Mouse (Mus musculus) forebrain, embryonic 16.5 days (tissue): ENCODE measurements around the gene Nr2e3. TPM values are rescaled to one million over a fixed set of nuclear protein-coding genes. Genes with fewer than 3 reads are reported as not detected.

ENCODE experiments used
- ATAC-seq: fragments of 200-750 bp; cut with Nextera tagmentation; 2 replicates; pipeline ENCODE4 v1.8.0; 2017; ENCODE audit warnings: mild to moderate bottlenecking, moderate library complexity
- H3K27ac ChIP-seq: fragments of 300-500 bp; sonication (generic); 2 replicates; pipeline ENCODE4 v1.5.1; 2014; ENCODE audit warnings: low read length, control low read depth
- H3K27me3 ChIP-seq: fragments of 300-500 bp; sonication (generic); replicated peaks from 2 replicates; pipeline ENCODE4 v1.6.1; 2014; ENCODE audit warnings: low read length; ENCODE audit not compliant: control insufficient read depth, insufficient read depth
- H3K36me3 ChIP-seq: fragments of 300-500 bp; sonication (generic); 2 replicates; pipeline ENCODE4 v1.6.1; 2014; ENCODE audit not compliant: control insufficient read depth, insufficient read depth
- H3K4me1 ChIP-seq: fragments of 300-500 bp; sonication (generic); replicated peaks from 2 replicates; pipeline ENCODE4 v1.6.1; 2014; ENCODE audit warnings: low read length; ENCODE audit not compliant: control insufficient read depth, insufficient read depth
- H3K4me2 ChIP-seq: fragments of 300-500 bp; sonication (generic); 2 replicates; pipeline ENCODE4 v1.6.1; 2014; ENCODE audit warnings: mild to moderate bottlenecking, low read length, control low read depth
- H3K4me3 ChIP-seq: fragments of 300-500 bp; sonication (generic); replicated peaks from 2 replicates; pipeline ENCODE4 v1.5.1; 2014; ENCODE audit warnings: mild to moderate bottlenecking, low read length, control low read depth
- H3K9ac ChIP-seq: fragments of 300-500 bp; sonication (generic); replicated peaks from 2 replicates; pipeline ENCODE4 v1.6.1; 2014; ENCODE audit warnings: low read depth, low read length, control low read depth
- H3K9me3 ChIP-seq: fragments of 300-500 bp; sonication (generic); 2 replicates; pipeline ENCODE4 v1.6.1; 2016; ENCODE audit warnings: low read length; ENCODE audit not compliant: control insufficient read depth
- WGBS: fragments of 180-500 bp; shearing (Covaris S2); extraction: QIAGEN DNeasy Blood & Tissue Kit; methylation state at CpG from one replicate; pipeline ENCODE4 v1.1.7; 2014; 5-methylcytosine and 5-hydroxymethylcytosine counted together
- polyA plus RNA-seq: library from polyadenylated mRNA; unstranded; fragments of >200 nt; fragmentation: Nextera tagmentation; extraction: Ambion mirVana; gene quantifications from 2 replicates; pipeline ENCODE4 v1.2.1, GENCODE M21; 2015

Nr2e3 gene
- not detected in 2 replicates for polyA plus RNA-seq

DNA sequence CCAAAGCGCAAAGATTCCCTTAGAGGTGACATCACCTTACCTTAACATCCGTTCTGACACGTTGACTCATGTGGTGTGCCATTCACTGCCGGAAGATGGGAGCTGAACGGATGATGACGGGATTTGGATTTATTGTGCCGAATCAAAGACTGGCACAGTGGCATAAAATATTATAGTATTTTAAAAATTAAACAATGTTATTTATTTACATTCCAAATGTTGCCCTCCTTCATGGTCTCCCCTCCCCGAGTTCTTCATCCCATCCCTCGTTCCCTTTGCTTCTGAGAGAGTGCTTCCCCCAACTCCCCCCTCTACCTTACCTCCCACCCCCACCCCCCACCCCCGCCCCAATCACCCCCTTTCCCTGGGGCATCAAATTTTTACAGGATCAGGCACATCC is at the start of gene Nr2e3:
TSS of gene Nr2e3 (minus strand) at position 101 of the 400 bp plus-strand sequence.
- Histone ChIP-seq H3K9ac (no peak within 1 kb of the TSS), H3K4me1 (peaks cover 3% of the 10 kb centered on the region; the same call in 1 of the 2 replicates), H3K4me3 (no peak within 1 kb of the TSS), H3K27ac (no peak within 1 kb of the TSS), H3K9me3 (no peaks in the 10 kb centered on the region), H3K27me3 (no peaks in the 10 kb centered on the region), H3K4me2 (no peak within 1 kb of the TSS), H3K36me3 (no peaks in the 10 kb centered on the region)
- no peak for ATAC-seq
- WGBS = 87% methylated on average over 10 of the region's 10 CpGs

GRCm38 (mm10) chr9:60008936-60009335 is 48.5 kb upstream of the Nr2e3 start:
- H3K4me2 ChIP-seq = no peak overlapping the region
- ATAC-seq = no peak
- 48% methylated on average over 7 of the region's 7 CpGs for WGBS
- H3K4me3 ChIP-seq = no peak overlapping the region
- no peaks in the 10 kb centered on the region for H3K36me3 ChIP-seq
- H3K9me3 ChIP-seq = no peaks in the 10 kb centered on the region
- H3K27me3 ChIP-seq = no peaks in the 10 kb centered on the region
- no peak overlapping the region for H3K27ac ChIP-seq
- no peak overlapping the region for H3K9ac ChIP-seq
- no peaks in the 10 kb centered on the region; the same call in 1 of the 2 replicates for H3K4me1 ChIP-seq

DNA sequence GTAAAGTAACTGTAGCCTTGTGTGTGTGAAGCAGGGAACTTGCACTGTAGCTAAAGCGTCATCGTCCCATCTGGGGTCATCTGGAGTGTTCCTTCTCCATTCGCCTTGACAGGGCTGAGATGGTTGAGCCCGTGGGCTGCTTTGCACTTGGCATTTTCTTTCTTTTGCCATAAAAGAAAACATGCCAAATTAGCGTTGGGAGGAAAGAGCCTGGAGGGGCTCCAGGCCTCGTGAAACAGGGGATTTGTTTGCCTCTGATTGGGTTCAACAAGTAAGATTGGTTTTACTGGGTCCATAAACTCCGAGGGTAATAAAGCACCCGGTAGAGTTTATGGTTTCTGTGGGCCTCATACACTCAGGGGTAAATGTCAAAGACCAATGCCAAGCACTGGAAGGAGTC is 41.9 kb upstream of the Nr2e3 start:
- Histone ChIP-seq H3K36me3 (no peaks in the 10 kb centered on the region), H3K4me2 (no peak overlapping the region), H3K27ac (no peak overlapping the region), H3K9me3 (no peaks in the 10 kb centered on the region), H3K9ac (no peak overlapping the region), H3K4me3 (no peak overlapping the region), H3K4me1 (no peaks in the 10 kb centered on the region), H3K27me3 (no peaks in the 10 kb centered on the region)
- WGBS = 58% methylated on average over 8 of the region's 8 CpGs
- ATAC-seq = no peak

DNA sequence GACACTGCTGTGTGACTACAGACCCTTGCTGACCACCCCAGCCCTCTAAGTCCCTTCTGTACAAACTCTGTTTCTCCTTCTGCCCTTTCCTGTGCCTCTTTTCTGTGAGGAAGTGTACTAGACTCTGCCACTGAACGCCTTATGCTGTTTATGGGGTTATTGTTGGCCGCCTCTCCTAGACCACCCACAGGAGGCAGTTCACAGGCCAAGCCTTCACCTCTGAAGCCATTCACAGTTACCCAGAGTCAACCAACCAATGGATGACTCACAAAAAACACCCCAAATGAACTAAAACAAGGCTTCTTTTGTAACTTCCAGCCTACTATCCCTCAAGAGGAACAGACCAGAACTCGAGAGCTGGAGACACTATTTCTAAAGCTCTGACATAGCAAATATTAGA is 41.0 kb upstream of the Nr2e3 start:
- Histone ChIP-seq H3K4me2 (no peak overlapping the region), H3K27ac (no peak overlapping the region), H3K4me1 (no peaks in the 10 kb centered on the region), H3K9ac (no peak overlapping the region), H3K4me3 (no peak overlapping the region), H3K9me3 (no peaks in the 10 kb centered on the region), H3K36me3 (no peaks in the 10 kb centered on the region), H3K27me3 (no peaks in the 10 kb centered on the region)
- WGBS = 65% methylated on average over 3 of the region's 3 CpGs
- ATAC-seq = no peak

- Histone ChIP-seq H3K27me3 (no peaks in the 10 kb centered on the region), H3K4me2 (no peak overlapping the region), H3K4me1 (no peaks in the 10 kb centered on the region), H3K36me3 (no peaks in the 10 kb centered on the region), H3K27ac (no peak overlapping the region), H3K4me3 (no peak overlapping the region), H3K9me3 (no peaks in the 10 kb centered on the region), H3K9ac (no peak overlapping the region)
- 74% methylated on average over 4 of the region's 4 CpGs for WGBS
- ATAC-seq = no peak
Observed at GRCm38 (mm10) chr9:59997725-59998124, 37.3 kb upstream of the Nr2e3 start.

GRCm38 (mm10) chr9:59991407-59991806 is 30.9 kb upstream of the Nr2e3 start:
- Histone ChIP-seq H3K27me3 (no peaks in the 10 kb centered on the region), H3K4me3 (no peak overlapping the region), H3K9me3 (no peaks in the 10 kb centered on the region), H3K27ac (no peak overlapping the region), H3K4me1 (no peaks in the 10 kb centered on the region), H3K9ac (no peak overlapping the region), H3K4me2 (no peak overlapping the region), H3K36me3 (no peaks in the 10 kb centered on the region)
- 81% methylated on average over 5 of the region's 5 CpGs for WGBS
- ATAC-seq = no peak

DNA sequence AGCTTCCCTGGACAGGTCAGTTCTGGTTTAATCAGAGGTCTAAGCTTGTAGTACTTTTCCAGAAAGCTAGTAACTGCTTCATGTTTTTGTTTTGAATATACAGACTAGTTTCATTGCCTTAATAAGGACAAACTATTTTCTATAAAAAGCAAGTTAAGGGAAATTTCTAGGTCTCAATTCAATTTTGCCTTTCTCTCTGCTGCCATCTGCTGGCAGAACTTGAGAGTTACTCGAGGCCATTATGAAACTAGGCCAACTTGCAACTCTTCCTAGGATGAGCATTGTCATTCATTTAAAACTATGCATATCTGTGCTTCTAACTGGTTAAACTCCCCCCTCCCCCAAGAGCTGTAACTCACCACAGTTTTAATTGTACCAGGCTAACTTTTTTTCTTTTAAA is 29.4 kb upstream of the Nr2e3 start:
- Histone ChIP-seq H3K4me1 (no peaks in the 10 kb centered on the region; the same call in 1 of the 2 replicates), H3K9ac (no peak overlapping the region), H3K27me3 (no peaks in the 10 kb centered on the region), H3K4me2 (no peak overlapping the region), H3K9me3 (no peaks in the 10 kb centered on the region), H3K27ac (no peak overlapping the region), H3K4me3 (no peak overlapping the region), H3K36me3 (no peaks in the 10 kb centered on the region)
- no peak for ATAC-seq
- 3% methylated on average over 1 of the region's 1 CpGs for WGBS

- 63% methylated on average over 3 of the region's 3 CpGs for WGBS
- H3K4me1 ChIP-seq = no peaks in the 10 kb centered on the region; the same call in 1 of the 2 replicates
- no peaks in the 10 kb centered on the region for H3K9me3 ChIP-seq
- H3K27ac ChIP-seq = no peak overlapping the region
- H3K27me3 ChIP-seq = no peaks in the 10 kb centered on the region
- no peaks in the 10 kb centered on the region for H3K36me3 ChIP-seq
- ATAC-seq = no peak
- H3K9ac ChIP-seq = no peak overlapping the region
- no peak overlapping the region for H3K4me2 ChIP-seq
- no peak overlapping the region for H3K4me3 ChIP-seq
Observed at GRCm38 (mm10) chr9:59985900-59986572, 25.6 kb upstream of the Nr2e3 start.

DNA sequence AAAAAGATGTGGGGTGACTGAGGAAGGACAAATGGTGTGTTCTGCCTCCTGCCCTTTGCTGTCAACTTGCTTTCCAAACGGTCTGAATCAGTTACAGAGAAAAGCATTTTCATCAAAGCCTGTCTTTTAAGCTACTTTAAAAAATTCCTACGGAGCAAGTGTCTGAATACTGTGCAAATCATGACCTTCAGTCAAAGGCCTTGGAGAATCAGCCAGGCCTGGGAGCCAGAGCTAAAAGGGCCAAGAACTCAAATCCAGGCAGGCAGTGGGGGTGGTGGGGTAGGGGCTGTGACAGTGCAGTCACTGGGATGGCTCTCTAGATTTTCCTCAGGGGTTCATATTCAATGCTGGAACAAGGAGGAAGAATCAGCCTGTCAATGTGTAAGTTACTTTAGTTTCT is 20.7 kb upstream of the Nr2e3 start:
- H3K4me3 ChIP-seq = no peak overlapping the region
- no peaks in the 10 kb centered on the region for H3K9me3 ChIP-seq
- H3K4me2 ChIP-seq = no peak overlapping the region
- H3K27ac ChIP-seq = no peak overlapping the region
- H3K27me3 ChIP-seq = no peaks in the 10 kb centered on the region
- H3K4me1 ChIP-seq = no peaks in the 10 kb centered on the region; the same call in 1 of the 2 replicates
- H3K9ac ChIP-seq = no peak overlapping the region
- ATAC-seq = no peak
- 57% methylated on average over 2 of the region's 2 CpGs for WGBS
- H3K36me3 ChIP-seq = no peaks in the 10 kb centered on the region

DNA sequence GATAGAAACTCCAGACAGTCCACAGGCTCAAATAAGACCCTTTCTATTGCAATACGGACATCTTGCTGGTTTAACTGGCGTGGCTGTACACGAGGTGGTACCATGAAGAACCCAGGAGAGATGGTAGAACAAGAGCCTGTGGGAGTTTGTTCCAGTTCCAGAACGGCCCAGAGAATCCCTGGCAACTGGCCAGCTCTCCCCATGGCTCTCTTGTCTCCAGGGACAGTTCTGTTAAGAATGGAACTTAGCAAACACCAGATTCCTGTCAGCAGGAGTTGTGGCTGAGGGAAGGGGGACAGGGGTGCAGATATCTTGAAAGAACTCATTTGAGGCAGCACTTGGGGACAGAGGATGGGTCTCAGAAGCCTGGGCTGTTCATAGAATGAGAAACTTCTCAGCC is 10.8 kb upstream of the Nr2e3 start:
- no peaks in the 10 kb centered on the region for H3K27me3 ChIP-seq
- no peak overlapping the region for H3K27ac ChIP-seq
- H3K4me2 ChIP-seq = no peak overlapping the region
- H3K4me3 ChIP-seq = no peak overlapping the region
- H3K36me3 ChIP-seq = no peaks in the 10 kb centered on the region
- 65% methylated on average over 4 of the region's 4 CpGs for WGBS
- no peak overlapping the region for H3K9ac ChIP-seq
- no peaks in the 10 kb centered on the region for H3K4me1 ChIP-seq
- no peaks in the 10 kb centered on the region for H3K9me3 ChIP-seq
- no peak for ATAC-seq
